Mouse (Mus musculus) heart, embryonic 13.5 days (tissue): ENCODE data around the gene Padi6. TPM values are rescaled to one million over a fixed set of nuclear protein-coding genes. Genes with fewer than 3 reads are reported as not detected.
A peak's percentile ranks its signal among the peaks of the same experiment; 100 is the strongest.

ENCODE experiments used
- ATAC-seq: fragments of 200-750 bp; cut with Nextera tagmentation; 2 replicates; pipeline ENCODE4 v1.8.0; 2017; ENCODE audit warnings: moderate TSS enrichment; ENCODE audit not compliant: insufficient number of reproducible peaks, low FRiP score, low TSS enrichment; ENCODE audit errors: extremely low read depth
- H3K27ac ChIP-seq: fragments of 300-500 bp; sonication (generic); replicated peaks from 2 replicates; pipeline ENCODE4 v1.5.1; 2015; ENCODE audit warnings: moderate library complexity, mild to moderate bottlenecking, inconsistent platforms
- H3K27me3 ChIP-seq: fragments of 300-500 bp; sonication (generic); replicated peaks from 2 replicates; pipeline ENCODE4 v1.6.1; 2015; ENCODE audit warnings: mild to moderate bottlenecking, inconsistent platforms
- H3K36me3 ChIP-seq: fragments of 300-500 bp; sonication (generic); 2 replicates; pipeline ENCODE4 v1.6.1; 2015; ENCODE audit warnings: mild to moderate bottlenecking, inconsistent platforms
- H3K4me1 ChIP-seq: fragments of 300-500 bp; sonication (generic); 2 replicates; pipeline ENCODE4 v1.6.1; 2015; ENCODE audit warnings: inconsistent platforms
- H3K4me2 ChIP-seq: fragments of 300-500 bp; sonication (generic); 2 replicates; pipeline ENCODE4 v1.6.1; 2015; ENCODE audit warnings: inconsistent platforms, mild to moderate bottlenecking, moderate library complexity
- H3K4me3 ChIP-seq: fragments of 300-500 bp; sonication (generic); 2 replicates; pipeline ENCODE4 v1.5.1; 2015; ENCODE audit warnings: moderate library complexity, mild to moderate bottlenecking, inconsistent platforms
- H3K9ac ChIP-seq: fragments of 300-500 bp; sonication (generic); 2 replicates; pipeline ENCODE4 v1.6.1; 2015; ENCODE audit warnings: inconsistent platforms, mild to moderate bottlenecking, moderate library complexity
- H3K9me3 ChIP-seq: fragments of 300-500 bp; sonication (generic); 2 replicates; pipeline ENCODE4 v1.6.1; 2016; ENCODE audit warnings: inconsistent platforms
- whole genome bisulfite sequencing: fragments of 180-500 bp; shearing (Covaris S2); methylation state at CpG from one replicate; pipeline ENCODE4 v1.1.7; 2015; ENCODE audit warnings: mixed read lengths; 5-methylcytosine and 5-hydroxymethylcytosine counted together
- polyA plus RNA-seq: library from polyadenylated mRNA; unstranded; fragments of >200 nt; fragmentation: Nextera tagmentation; extraction: Ambion mirVana; gene quantifications from 2 replicates; pipeline ENCODE4 v1.2.1, GENCODE M21; 2015

Padi6 gene
- polyA plus RNA-seq, 1 experiment from 2014 or later, result not detected

GRCm38 (mm10) chr4:140753366-140753765 lies 10.9 kb upstream of the Padi6 start:
- Histone ChIP-seq H3K4me2 (no peak overlapping the region), H3K27ac (peak overlapping the region; percentile 62), H3K4me3 (no peak overlapping the region), H3K36me3 (no peaks in the 10 kb centered on the region), H3K4me1 (peaks cover 42% of the 10 kb centered on the region), H3K9ac (0 out of 2 replicates have a peak overlapping the region, but pooled peaks have one; percentile 19), H3K9me3 (no peaks in the 10 kb centered on the region), H3K27me3 (peaks cover 2% of the 10 kb centered on the region; the same call in 1 of the 2 replicates)
- 34% methylated on average over 7 of the region's 7 CpGs for WGBS
- ATAC-seq, result no peak

DNA sequence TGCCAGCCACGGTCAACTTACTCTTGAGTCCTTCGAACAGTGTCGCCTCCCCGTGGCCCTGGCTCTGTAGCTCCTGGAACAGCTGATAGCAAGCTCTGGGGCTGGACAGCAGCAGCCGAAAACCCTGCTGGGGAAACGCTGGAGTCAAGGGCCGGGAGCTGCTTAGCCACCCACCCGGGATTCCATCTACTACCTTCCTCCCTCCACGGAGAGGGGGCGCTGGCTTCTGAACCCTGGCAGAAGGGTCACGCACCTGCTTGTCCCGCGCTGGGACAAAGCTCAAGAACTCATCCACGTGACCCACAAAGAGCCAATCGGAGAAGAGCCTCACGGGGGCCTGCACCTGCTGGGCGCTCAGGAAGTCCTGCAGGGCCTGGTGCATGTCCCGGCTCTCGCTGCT lies 7.9 kb upstream of the Padi6 start:
- WGBS, result 9% methylated on average over 19 of the region's 19 CpGs
- no peak for ATAC-seq
- Histone ChIP-seq H3K9me3 (no peaks in the 10 kb centered on the region), H3K27me3 (peaks cover 11% of the 10 kb centered on the region; the same call in 1 of the 2 replicates), H3K4me1 (peaks cover 44% of the 10 kb centered on the region), H3K27ac (peak overlapping the region; percentile 20; the same call in 1 of the 2 replicates), H3K4me3 (peak overlapping the region; percentile 27), H3K9ac (peak overlapping the region; percentile 15; the same call in 1 of the 2 replicates), H3K36me3 (no peaks in the 10 kb centered on the region), H3K4me2 (peak overlapping the region; percentile 53)

DNA sequence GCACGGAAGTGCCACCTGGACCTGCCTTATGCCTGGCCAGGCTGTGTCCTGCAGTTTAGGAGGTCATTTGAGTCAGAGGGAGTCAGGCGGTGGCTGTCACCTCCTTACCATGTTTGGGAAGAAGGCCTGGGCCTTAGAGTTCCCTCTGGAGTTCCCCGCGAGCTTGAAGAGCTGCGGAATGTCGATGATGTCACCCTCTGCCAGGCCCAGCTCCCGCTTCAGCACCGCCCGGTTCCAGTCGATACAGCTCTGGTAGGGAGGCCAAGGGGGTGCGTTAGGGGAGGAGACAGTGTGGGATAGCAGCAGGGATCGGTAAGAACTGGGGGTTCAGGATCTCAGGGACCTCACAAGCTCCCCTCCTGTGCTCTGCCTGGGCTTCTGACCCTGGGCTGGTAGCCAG lies 5.5 kb upstream of the Padi6 start:
- Histone ChIP-seq H3K4me2 (peak overlapping the region; percentile 51), H3K27ac (peak overlapping the region; percentile 91), H3K9ac (peak overlapping the region; percentile 77), H3K4me3 (0 out of 2 replicates have a peak overlapping the region, but pooled peaks have one; percentile 16), H3K9me3 (no peaks in the 10 kb centered on the region), H3K36me3 (no peaks in the 10 kb centered on the region), H3K4me1 (peaks cover 37% of the 10 kb centered on the region), H3K27me3 (peaks cover 15% of the 10 kb centered on the region; the same call in 1 of the 2 replicates)
- peak; percentile 43; the same call in 1 of the 2 replicates for ATAC-seq
- WGBS, result 11% methylated on average over 12 of the region's 12 CpGs

GRCm38 (mm10) chr4:140744654-140745053 lies 2.2 kb upstream of the Padi6 start:
- H3K4me3 ChIP-seq, result no peak overlapping the region
- H3K27me3 ChIP-seq, result peaks cover 18% of the 10 kb centered on the region; the same call in 1 of the 2 replicates
- H3K9me3 ChIP-seq, result no peaks in the 10 kb centered on the region
- H3K4me1 ChIP-seq, result peaks cover 26% of the 10 kb centered on the region
- no peaks in the 10 kb centered on the region for H3K36me3 ChIP-seq
- H3K9ac ChIP-seq, result no peak overlapping the region
- ATAC-seq, result no peak
- H3K4me2 ChIP-seq, result no peak overlapping the region
- no peak overlapping the region for H3K27ac ChIP-seq
- WGBS, result 18% methylated on average over 3 of the region's 3 CpGs

DNA sequence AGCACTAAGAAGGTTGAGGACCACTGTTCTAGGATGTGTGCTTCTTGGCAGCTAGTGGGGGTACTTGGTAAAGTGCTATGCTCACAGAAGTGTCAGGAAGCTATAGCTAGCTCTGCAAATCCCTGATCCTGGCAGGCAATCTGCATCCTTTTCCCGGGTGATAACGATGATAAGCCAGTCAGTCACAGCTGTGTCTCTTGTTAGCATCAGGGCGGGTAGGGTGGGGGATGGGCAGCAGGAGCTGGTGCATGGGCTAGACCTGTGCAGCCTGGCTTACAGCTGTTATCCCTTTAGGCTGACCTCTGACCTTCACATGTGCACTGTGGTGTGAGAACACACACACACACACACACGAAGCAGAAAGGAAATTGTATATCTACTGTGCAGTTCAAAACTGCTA lies 643 bp upstream of the Padi6 start:
- no peaks in the 10 kb centered on the region for H3K36me3 ChIP-seq
- peaks cover 16% of the 10 kb centered on the region for H3K4me1 ChIP-seq
- no peak overlapping the region for H3K27ac ChIP-seq
- no peak overlapping the region for H3K9ac ChIP-seq
- WGBS, result 12% methylated on average over 4 of the region's 4 CpGs
- peaks cover 18% of the 10 kb centered on the region; the same call in 1 of the 2 replicates for H3K27me3 ChIP-seq
- ATAC-seq, result no peak
- H3K4me3 ChIP-seq, result no peak overlapping the region
- no peak overlapping the region for H3K4me2 ChIP-seq
- H3K9me3 ChIP-seq, result no peaks in the 10 kb centered on the region

DNA sequence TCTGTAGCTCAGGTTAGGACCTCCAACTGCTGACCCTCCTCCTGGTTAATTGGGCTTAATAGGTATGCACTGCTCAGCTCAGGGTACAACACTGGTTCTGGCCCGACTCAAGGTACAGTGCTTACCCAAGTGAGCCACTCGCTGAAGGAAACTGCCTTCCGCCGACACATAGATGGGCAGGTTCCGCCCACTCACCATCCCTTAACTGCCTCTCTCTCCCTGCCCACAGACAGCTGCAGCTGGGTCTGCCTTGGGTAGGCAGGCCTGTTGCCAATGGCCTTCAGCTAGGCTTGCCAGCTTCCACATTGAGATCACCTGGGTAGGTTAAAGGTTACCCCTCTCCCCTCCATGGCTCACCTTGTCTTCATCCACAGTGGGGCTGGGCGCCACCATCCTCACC lies 1.0 kb downstream of the Padi6 start:
- Histone ChIP-seq H3K4me2 (no peak overlapping the region), H3K27me3 (peaks cover 9% of the 10 kb centered on the region; the same call in 1 of the 2 replicates), H3K4me3 (no peak overlapping the region), H3K9ac (no peak overlapping the region), H3K4me1 (peaks cover 7% of the 10 kb centered on the region), H3K36me3 (no peaks in the 10 kb centered on the region), H3K9me3 (no peaks in the 10 kb centered on the region), H3K27ac (no peak overlapping the region)
- 83% methylated on average over 6 of the region's 6 CpGs for WGBS
- no peak for ATAC-seq

DNA sequence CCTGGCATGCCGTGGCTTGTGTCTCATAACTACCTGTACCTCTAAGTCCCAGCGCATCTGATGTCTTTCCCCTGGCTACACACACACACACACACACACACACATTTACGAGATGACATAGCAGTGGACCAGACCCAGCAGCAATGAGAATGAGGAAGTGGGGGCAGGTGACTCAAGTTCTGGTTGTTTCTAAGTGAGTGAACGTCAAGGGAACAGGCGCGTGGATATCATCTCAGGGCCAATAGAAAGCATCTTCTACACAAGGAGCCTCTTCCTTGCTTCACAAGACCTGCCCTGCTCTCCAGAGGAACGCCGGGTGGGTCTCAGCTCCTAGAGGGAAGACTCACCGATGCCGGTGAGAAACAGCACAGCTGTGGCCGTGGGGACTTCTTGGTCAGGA lies 1.8 kb downstream of the Padi6 start:
- Histone ChIP-seq H3K4me2 (no peak overlapping the region), H3K4me1 (peaks cover 7% of the 10 kb centered on the region), H3K27ac (no peak overlapping the region), H3K36me3 (no peaks in the 10 kb centered on the region), H3K4me3 (no peak overlapping the region), H3K27me3 (peaks cover 9% of the 10 kb centered on the region; the same call in 1 of the 2 replicates), H3K9ac (no peak overlapping the region), H3K9me3 (no peaks in the 10 kb centered on the region)
- 85% methylated on average over 11 of the region's 11 CpGs for WGBS
- no peak for ATAC-seq

GRCm38 (mm10) chr4:140732871-140733270 lies 9.6 kb downstream of the Padi6 start:
- WGBS, result 69% methylated on average over 7 of the region's 7 CpGs
- no peak overlapping the region for H3K27ac ChIP-seq
- H3K9ac ChIP-seq, result no peak overlapping the region
- no peaks in the 10 kb centered on the region; the same call in 1 of the 2 replicates for H3K27me3 ChIP-seq
- H3K36me3 ChIP-seq, result no peaks in the 10 kb centered on the region
- no peak overlapping the region for H3K4me3 ChIP-seq
- no peak for ATAC-seq
- peaks cover 8% of the 10 kb centered on the region for H3K4me1 ChIP-seq
- no peak overlapping the region for H3K4me2 ChIP-seq
- H3K9me3 ChIP-seq, result no peaks in the 10 kb centered on the region

DNA sequence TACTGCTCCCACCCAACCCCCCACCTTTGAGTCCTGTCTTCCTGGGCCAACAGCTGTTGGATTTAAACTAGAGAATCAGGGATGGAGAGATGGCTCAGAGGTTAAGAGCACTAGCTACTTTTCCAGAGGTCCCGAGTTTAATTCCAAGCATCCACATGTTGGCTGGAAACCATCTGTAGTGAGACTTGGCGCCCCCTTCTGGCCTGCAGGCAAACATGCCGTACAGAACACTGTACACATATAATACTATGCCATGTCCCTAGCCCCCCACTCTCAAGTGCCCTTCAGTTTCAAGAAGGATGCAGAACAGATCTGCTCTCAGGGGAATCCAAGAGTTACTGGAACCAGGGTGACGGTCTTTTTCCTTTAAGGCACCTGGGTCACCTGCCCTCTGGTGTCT lies 10.8 kb downstream of the Padi6 start:
- H3K9me3 ChIP-seq, result no peaks in the 10 kb centered on the region
- H3K9ac ChIP-seq, result no peak overlapping the region
- ATAC-seq, result no peak
- no peaks in the 10 kb centered on the region; the same call in 1 of the 2 replicates for H3K27me3 ChIP-seq
- H3K36me3 ChIP-seq, result no peaks in the 10 kb centered on the region
- H3K4me2 ChIP-seq, result no peak overlapping the region
- H3K4me1 ChIP-seq, result peaks cover 8% of the 10 kb centered on the region
- no peak overlapping the region for H3K27ac ChIP-seq
- no peak overlapping the region for H3K4me3 ChIP-seq
- 86% methylated on average over 4 of the region's 4 CpGs for WGBS

GRCm38 (mm10) chr4:140726907-140727306 lies 15.5 kb downstream of the Padi6 start:
- 80% methylated on average over 12 of the region's 12 CpGs for WGBS
- H3K4me3 ChIP-seq, result no peak overlapping the region
- no peak for ATAC-seq
- no peak overlapping the region for H3K9ac ChIP-seq
- H3K27me3 ChIP-seq, result no peaks in the 10 kb centered on the region; the same call in 1 of the 2 replicates
- no peak overlapping the region for H3K4me2 ChIP-seq
- H3K9me3 ChIP-seq, result no peaks in the 10 kb centered on the region
- H3K4me1 ChIP-seq, result peaks cover 15% of the 10 kb centered on the region
- H3K36me3 ChIP-seq, result peaks cover 15% of the 10 kb centered on the region
- H3K27ac ChIP-seq, result no peak overlapping the region

DNA sequence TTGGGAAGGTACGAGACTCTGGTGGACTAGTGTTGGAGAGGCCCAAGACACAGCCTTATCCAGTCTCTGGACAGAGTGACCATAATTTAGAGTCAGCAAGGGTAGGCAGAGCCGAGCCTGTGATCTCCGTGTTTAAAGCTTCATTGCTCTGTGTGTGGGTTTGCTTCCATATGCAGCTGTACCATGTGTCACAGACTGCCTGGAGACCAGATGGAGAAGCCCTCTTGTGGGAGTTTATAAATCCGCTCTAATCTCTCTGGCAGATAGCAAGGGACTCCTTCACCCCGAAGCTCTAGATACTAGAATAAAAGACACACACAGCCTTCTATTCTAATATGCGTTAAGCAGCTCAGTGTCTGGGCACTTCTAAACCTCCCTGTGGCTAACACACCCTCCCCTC lies 17.7 kb downstream of the Padi6 start:
- Histone ChIP-seq H3K27ac (no peak overlapping the region; the same call in 1 of the 2 replicates), H3K9ac (peak overlapping the region; percentile 15; the same call in 1 of the 2 replicates), H3K9me3 (no peaks in the 10 kb centered on the region), H3K4me1 (peaks cover 24% of the 10 kb centered on the region), H3K4me2 (no peak overlapping the region), H3K4me3 (no peak overlapping the region), H3K27me3 (no peaks in the 10 kb centered on the region; the same call in 1 of the 2 replicates), H3K36me3 (peaks cover 37% of the 10 kb centered on the region)
- no peak for ATAC-seq
- 51% methylated on average over 6 of the region's 6 CpGs for WGBS

- H3K4me1 ChIP-seq, result peaks cover 25% of the 10 kb centered on the region
- WGBS, result 62% methylated on average over 5 of the region's 5 CpGs
- H3K4me2 ChIP-seq, result no peak overlapping the region
- ATAC-seq, result no peak
- no peak overlapping the region for H3K4me3 ChIP-seq
- no peak overlapping the region for H3K9ac ChIP-seq
- no peaks in the 10 kb centered on the region for H3K9me3 ChIP-seq
- H3K27me3 ChIP-seq, result no peaks in the 10 kb centered on the region
- H3K27ac ChIP-seq, result no peak overlapping the region
- peaks cover 46% of the 10 kb centered on the region for H3K36me3 ChIP-seq
These were observed 18.6 kb downstream of the Padi6 start for GRCm38 (mm10) chr4:140723801-140724200.
